Mouse (Mus musculus): ENCODE data around the gene Dusp18.
A peak's percentile ranks its signal among the peaks of the same experiment; 100 is the strongest.

GRCm38 (mm10) chr11:3918738-3919137 is 23.7 kb downstream of the Dusp18 start:
- TF ChIP-seq CTCF (IDR thresholded peaks at IDR 0.05; ENCODE audit: low read depth, low read length) = 0 out of 2 replicates have a peak, but pooled peaks have one; percentile 9
- no peak for TF ChIP-seq POLR2A (IDR thresholded peaks at IDR 0.05; ENCODE audit: borderline replicate concordance, low read depth, low read length)
